Mouse (Mus musculus) ovary, postnatal 36 days (tissue): ENCODE measurements at regions not wholly inside any gene's neighbourhood (a gene's known extent, or its start where the extent isn't known, plus 50 kb on each side); places are given as distances from the start of the nearest gene placed in this dataset.
"Not testable (repeated sequence)": the region's sequence is repeated elsewhere in the genome, so short reads cannot be mapped to it uniquely, and the experiment has no call there.

Source experiments
- DNase-seq: peaks from one replicate; pipeline ENCODE4 v3.0.0; 2022; ENCODE audit warnings: low spot score, mixed read lengths

DNA sequence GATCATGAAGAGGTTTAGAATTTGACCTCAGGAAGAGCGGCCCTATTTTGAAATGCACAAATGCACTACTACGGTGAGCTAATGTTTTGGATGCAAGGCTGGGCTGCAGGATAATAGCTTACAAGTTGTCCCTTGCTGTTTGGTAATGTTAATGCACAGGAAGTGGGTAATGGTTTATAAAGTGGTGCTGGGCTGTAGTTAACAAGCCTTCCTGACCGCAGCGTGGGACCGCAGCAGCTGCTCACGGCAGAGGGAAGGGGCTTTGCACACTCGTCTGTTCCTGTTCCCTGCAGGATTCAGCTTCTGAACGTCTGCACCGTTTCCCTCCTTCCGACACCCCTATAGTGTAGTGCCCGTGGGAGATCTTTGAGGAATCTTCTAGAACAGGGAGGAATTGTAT, 258.4 kb upstream of the Nr5a2 start:
- DNase-seq = no peak

GRCm38 (mm10) chr1:137218096-137218495, 257.8 kb upstream of the Nr5a2 start:
- no peak for DNase-seq

- DNase-seq = no peak
Measured at GRCm38 (mm10) chr1:137217206-137217605, 257.0 kb upstream of the Nr5a2 start.

DNA sequence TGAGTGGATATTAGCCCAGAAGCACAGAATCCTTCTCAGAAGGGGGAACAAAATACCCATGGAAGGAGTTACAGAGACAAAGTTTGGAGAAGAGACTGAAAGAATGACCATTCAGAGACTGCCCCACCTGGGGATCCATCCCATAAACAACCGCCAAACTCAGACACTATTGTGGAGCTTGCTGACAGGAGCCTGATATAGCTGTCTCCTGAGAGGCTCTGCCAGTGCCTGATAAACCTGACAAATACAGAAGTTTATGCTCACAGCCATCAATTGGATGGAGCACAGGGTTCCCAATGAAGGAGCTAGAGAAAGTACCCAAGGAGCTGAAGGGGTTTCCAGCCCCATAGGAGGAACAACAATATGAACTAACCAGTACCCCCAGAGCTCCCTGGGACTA, 254.1 kb upstream of the Nr5a2 start:
- DNase-seq = not testable (repeated sequence)

DNA sequence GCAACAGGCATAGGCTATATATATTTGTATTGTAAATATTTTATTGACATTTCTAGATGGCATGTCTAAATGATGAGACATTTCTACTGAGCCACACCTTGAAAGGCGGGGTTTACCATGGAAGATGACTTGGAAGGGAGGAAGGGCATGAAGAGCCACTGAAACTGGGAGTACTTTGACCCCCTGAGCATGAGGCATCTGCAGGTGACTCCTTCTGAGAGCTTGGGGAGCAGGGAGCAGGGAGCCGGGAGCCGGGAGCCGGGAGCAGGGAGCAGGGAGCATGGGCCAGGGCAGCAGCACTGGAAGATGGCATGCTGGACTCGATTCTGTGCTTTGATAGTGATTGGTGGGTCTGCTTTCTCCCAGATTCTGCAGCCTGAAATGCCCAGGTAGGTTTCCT, 253.5 kb upstream of the Nr5a2 start:
- DNase-seq = no peak

DNA sequence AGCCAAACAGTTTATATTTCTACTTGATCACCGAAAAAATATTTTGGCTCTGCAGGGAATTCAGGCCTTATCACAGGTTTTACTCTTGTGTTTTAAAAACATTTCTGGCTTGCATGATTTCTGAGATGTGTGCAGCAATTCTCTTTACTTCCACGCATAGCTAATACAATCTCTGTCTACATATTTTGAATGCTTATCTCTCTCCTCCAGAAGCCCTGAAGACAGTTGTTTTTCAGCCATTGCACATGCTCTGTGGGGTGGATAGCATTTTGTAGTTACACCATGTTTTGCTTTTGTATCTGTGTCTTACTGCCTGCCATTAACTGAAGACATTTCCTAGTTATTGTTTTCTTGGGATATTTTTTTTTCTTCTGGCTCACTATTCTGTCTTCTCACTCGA, 252.6 kb upstream of the Nr5a2 start:
- DNase-seq = no peak

GRCm38 (mm10) chr1:137204371-137204770, 244.1 kb upstream of the Nr5a2 start:
- DNase-seq = peak; percentile 39

DNA sequence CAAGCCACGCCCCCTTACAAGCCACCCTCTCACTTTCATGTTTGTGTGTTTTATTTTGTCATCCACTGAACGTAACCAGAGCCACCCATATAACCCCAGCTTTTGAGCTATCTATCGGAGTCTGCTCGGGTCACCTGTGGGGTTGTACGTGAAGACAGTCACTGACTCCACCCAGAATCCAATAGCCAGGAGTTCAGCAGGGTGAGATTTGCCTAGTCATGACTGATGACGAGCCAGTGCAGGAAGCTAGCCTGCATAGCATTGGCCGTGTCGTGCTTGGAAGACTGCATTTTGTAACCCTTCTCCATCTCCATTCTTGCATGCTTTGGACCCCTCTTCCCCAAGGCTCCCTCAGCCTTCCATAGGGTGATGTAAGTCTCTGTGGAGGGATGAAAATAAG, 243.3 kb upstream of the Nr5a2 start:
- peak; percentile 13 for DNase-seq

GRCm38 (mm10) chr1:137200931-137201330, 240.7 kb upstream of the Nr5a2 start:
- DNase-seq = no peak

DNA sequence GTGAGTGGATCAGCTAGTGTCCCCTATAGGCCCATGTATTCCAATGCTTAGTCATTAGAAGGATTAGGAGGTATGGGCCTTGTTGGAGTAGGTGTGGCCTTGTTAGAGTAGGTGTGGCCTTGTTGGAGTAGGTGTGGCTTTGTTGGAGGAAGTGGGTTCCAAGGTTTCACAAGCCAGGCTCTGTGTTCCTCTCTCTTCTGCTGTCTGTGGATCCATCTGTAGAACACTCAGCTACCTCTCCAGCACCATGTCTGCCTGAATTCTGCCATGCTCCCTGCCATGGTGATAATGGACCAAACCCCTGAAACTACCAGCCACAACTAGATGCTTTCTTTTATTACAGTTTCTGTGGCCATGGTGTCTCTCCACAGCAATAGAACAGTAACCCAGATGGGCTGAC, 235.7 kb upstream of the Nr5a2 start:
- DNase-seq = no peak

GRCm38 (mm10) chr1:137195065-137195620, 234.9 kb upstream of the Nr5a2 start:
- DNase-seq = no peak

GRCm38 (mm10) chr1:137178231-137178630, 218.0 kb upstream of the Nr5a2 start:
- DNase-seq = no peak

GRCm38 (mm10) chr1:137176696-137177095, 216.4 kb upstream of the Nr5a2 start:
- peak; percentile 28 for DNase-seq

DNA sequence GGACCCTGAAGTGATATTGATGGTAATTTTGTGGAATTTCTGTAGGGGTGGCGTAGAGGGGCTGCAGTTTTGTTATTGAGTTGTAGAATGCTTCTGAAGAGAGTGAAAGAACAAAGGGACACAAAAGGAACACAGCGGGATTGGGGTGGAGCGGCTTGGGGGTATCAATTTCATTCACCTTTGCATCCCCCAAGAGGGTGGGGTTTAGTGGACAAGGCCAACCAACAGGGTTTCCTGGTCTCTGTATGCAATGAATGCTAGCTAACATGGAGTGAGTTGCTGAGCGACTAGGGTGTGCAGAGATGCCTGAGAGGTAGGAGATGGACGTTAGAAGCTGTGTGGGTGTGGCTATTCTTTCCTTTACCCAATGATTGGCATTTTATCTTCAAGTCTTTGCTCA, 213.8 kb upstream of the Nr5a2 start:
- DNase-seq = no peak

DNA sequence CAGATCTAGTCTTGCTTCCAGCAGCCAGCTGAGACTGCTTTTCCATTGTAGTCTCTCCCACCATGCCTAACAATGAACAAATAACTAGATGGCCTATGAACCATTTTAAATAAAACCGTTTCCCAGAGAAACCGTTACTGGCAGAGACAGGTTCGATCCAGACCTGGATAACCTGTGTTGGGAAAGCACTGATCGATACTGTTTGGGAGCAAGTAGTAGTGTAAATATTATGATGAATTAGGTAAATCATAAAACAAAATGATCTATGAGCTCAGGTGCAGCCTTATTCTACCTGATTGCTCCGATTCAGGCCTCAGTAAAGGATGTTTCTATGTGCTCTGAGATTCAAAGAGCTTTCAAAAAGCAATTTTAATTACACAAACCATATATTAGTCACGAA, 211.9 kb upstream of the Nr5a2 start:
- DNase-seq = no peak

DNA sequence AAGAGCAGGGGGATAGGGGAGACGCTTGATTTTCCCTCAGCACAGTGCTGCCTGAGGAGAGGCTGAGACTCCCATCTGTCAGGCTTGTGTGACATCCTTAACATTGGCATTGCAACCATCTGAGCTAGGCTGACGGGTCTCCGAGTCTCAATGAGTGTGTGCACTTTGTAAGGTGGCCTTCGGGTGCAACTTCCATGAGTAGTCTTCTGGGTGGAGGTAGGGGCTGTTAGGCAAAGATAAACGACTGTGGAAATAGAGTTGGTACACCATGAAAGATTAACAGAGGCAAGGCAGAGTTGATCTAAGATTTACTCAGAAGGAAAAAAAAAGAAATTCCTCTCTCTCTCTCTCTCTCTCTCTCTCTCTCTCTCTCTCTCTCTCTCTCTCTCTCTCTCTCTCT, 211.2 kb upstream of the Nr5a2 start:
- no peak for DNase-seq

GRCm38 (mm10) chr1:137147891-137148290, 187.6 kb upstream of the Nr5a2 start:
- DNase-seq = no peak

- peak; percentile 69 for DNase-seq
Measured at GRCm38 (mm10) chr1:137141879-137142570, 181.8 kb upstream of the Nr5a2 start.

DNA sequence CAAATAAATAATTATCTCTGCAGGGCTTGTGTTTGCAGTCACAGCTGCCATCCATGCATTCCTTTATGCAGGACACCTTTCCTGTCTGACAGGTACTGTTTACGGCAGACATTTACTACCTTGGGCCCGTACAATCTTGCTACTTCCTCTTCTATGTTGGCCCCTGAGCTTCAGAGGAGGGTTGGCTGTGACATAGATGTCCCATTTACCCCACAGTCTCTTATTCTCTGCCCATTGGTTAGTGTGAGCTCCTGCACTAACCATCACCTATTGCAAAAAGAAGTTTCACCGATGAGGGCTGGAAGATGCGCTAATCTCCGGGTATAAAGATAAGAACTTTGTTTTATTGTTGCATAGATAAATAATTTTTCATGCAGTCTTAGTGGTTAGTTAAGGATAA, 181.1 kb upstream of the Nr5a2 start:
- no peak for DNase-seq

GRCm38 (mm10) chr1:137136156-137136555, 175.9 kb upstream of the Nr5a2 start:
- no peak for DNase-seq

GRCm38 (mm10) chr1:137133734-137134133, 173.5 kb upstream of the Nr5a2 start:
- no peak for DNase-seq

GRCm38 (mm10) chr1:137130264-137130663, 170.0 kb upstream of the Nr5a2 start:
- no peak for DNase-seq

DNA sequence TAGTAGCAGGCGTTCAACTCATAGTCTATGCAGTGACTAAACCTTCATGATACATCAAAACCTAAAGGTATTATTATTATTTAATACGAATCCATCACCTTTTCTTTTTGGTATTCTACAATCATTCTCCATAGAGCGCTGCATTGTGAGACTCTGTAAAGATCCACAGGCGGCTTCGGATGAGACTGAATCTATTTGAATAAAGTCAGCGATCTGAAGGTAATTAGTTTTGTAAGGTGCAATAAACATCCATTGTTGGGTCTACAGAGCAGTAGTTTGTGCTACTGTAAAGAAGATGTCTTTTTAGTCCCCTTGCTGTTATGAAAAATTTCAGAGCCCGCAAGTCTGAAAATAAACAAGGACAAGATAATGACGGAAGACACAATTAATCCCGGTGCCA, 168.9 kb upstream of the Nr5a2 start:
- no peak for DNase-seq

GRCm38 (mm10) chr1:137117866-137118265, 157.6 kb upstream of the Nr5a2 start:
- DNase-seq = no peak
